Mouse (Mus musculus): ENCODE measurements at regions not wholly inside any gene's neighbourhood (a gene's known extent, or its start where the extent isn't known, plus 50 kb on each side); places are given as distances from the start of the nearest gene placed in this dataset.
A peak's percentile ranks its signal among the peaks of the same experiment; 100 is the strongest.

DNA sequence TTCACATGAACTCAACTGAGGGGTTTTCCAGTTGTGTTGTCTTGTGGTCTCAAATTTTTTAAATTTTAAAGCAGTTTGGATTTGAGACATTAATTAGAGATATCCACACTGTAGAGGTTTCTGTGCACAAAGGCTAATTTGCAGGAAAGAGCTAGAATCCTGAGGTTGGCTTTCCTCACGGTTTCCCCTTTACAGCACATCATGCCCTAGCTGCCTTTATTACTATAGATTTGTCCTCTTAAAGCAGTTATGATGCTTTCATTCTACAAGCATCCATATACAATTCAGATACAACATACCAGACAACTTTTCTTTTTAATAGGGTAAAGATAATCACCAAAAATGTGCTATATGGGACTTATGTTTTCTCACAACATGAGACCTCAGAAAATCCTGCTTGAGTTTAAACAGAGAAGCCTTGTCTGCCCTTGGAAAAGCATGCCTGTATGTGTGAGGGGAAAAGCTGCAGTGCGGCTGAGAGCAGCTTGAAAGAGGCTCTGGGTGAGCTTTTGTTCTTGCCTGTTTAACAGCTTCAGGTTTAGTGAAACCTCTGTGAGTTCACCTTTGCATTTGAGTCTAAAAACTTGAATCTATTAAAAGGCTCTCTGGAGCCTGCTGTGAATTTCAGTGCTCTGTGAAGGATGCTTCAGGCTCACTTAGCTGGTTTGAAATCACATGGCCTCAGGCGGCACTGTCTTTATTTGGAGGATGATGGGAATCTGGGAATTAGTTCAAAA is 425.0 kb upstream of the Gm5150 start:
- H3K4me1 ChIP-seq (replicated peaks; ENCODE audit: control insufficient read depth, insufficient read depth, low read length) = peaks cover 4% of the 10 kb centered on the region; the same call in 1 of the 2 replicates
- H3K4me2 ChIP-seq (ENCODE audit: low read length) = no peak overlapping the region
- no peak overlapping the region for H3K4me3 ChIP-seq (replicated peaks; ENCODE audit: low read length)
- no peak overlapping the region for H3K27ac ChIP-seq (ENCODE audit: low read length)
- WGBS = 4% methylated on average over 3 of the region's 3 CpGs
- no peaks in the 10 kb centered on the region for H3K36me3 ChIP-seq (ENCODE audit: control insufficient read depth, insufficient read depth)
- H3K9ac ChIP-seq (replicated peaks; ENCODE audit: low read depth, low read length) = no peak overlapping the region
- H3K27me3 ChIP-seq (replicated peaks; ENCODE audit: control insufficient read depth, insufficient read depth, low read length) = no peaks in the 10 kb centered on the region
- H3K9me3 ChIP-seq (ENCODE audit: control insufficient read depth, low read length) = no peaks in the 10 kb centered on the region
- ATAC-seq = peak; percentile 78

Measured in forebrain, embryonic 16.5 days (tissue).